Mouse (Mus musculus): Measurements from ENCODE around the gene Cltc. TPM values are rescaled to one million over a fixed set of nuclear protein-coding genes. Genes with fewer than 3 reads are reported as not detected.
A peak's percentile ranks its signal among the peaks of the same experiment; 100 is the strongest.

Cltc gene
- polyA plus RNA-seq, 1 experiment from 2014 or later, result 119 TPM

- 93% methylated on average over 4 of the region's 4 CpGs for WGBS
- Histone ChIP-seq H3K27ac (ENCODE audit: low read length) (no peak overlapping the region), H3K9me3 (replicated peaks; ENCODE audit: control insufficient read depth, low read length) (no peaks in the 10 kb centered on the region), H3K4me2 (ENCODE audit: low read depth, low read length) (no peak overlapping the region), H3K4me1 (ENCODE audit: control insufficient read depth, insufficient read depth, low read length) (no peaks in the 10 kb centered on the region), H3K36me3 (ENCODE audit: control insufficient read depth, insufficient read depth) (peaks cover 73% of the 10 kb centered on the region), H3K4me3 (ENCODE audit: low read length) (no peak overlapping the region), H3K9ac (ENCODE audit: low read length) (no peak overlapping the region), H3K27me3 (ENCODE audit: control insufficient read depth, insufficient read depth, low read length) (no peaks in the 10 kb centered on the region)
- no peak for ATAC-seq (replicated peaks; ENCODE audit: extremely low read depth, insufficient read depth, low FRiP score)
These were observed 56.2 kb downstream of the Cltc start for GRCm38 (mm10) chr11:86701151-86701550.

GRCm38 (mm10) chr11:86695461-86695860, 61.9 kb downstream of the Cltc start:
- Histone ChIP-seq H3K4me3 (ENCODE audit: low read length) (no peak overlapping the region), H3K4me2 (ENCODE audit: low read depth, low read length) (no peak overlapping the region), H3K27me3 (ENCODE audit: control insufficient read depth, insufficient read depth, low read length) (no peaks in the 10 kb centered on the region), H3K27ac (ENCODE audit: low read length) (no peak overlapping the region), H3K4me1 (ENCODE audit: control insufficient read depth, insufficient read depth, low read length) (no peaks in the 10 kb centered on the region), H3K9ac (ENCODE audit: low read length) (no peak overlapping the region), H3K9me3 (replicated peaks; ENCODE audit: control insufficient read depth, low read length) (no peaks in the 10 kb centered on the region), H3K36me3 (ENCODE audit: control insufficient read depth, insufficient read depth) (peaks cover 48% of the 10 kb centered on the region)
- WGBS, result 73% methylated on average over 4 of the region's 4 CpGs
- ATAC-seq (replicated peaks; ENCODE audit: extremely low read depth, insufficient read depth, low FRiP score), result no peak

- WGBS, result 85% methylated on average over 2 of the region's 2 CpGs
- no peak overlapping the region for H3K27ac ChIP-seq (ENCODE audit: low read length)
- no peak overlapping the region for H3K9ac ChIP-seq (ENCODE audit: low read length)
- no peaks in the 10 kb centered on the region for H3K9me3 ChIP-seq (replicated peaks; ENCODE audit: control insufficient read depth, low read length)
- H3K4me3 ChIP-seq (ENCODE audit: low read length), result no peak overlapping the region
- no peak overlapping the region for H3K4me2 ChIP-seq (ENCODE audit: low read depth, low read length)
- H3K36me3 ChIP-seq (ENCODE audit: control insufficient read depth, insufficient read depth), result peaks cover 34% of the 10 kb centered on the region
- no peak for ATAC-seq (replicated peaks; ENCODE audit: extremely low read depth, insufficient read depth, low FRiP score)
- no peaks in the 10 kb centered on the region for H3K27me3 ChIP-seq (ENCODE audit: control insufficient read depth, insufficient read depth, low read length)
- H3K4me1 ChIP-seq (ENCODE audit: control insufficient read depth, insufficient read depth, low read length), result no peaks in the 10 kb centered on the region
These were observed 64.8 kb downstream of the Cltc start for GRCm38 (mm10) chr11:86692546-86692945.

- Histone ChIP-seq H3K9me3 (replicated peaks; ENCODE audit: control insufficient read depth, low read length) (no peaks in the 10 kb centered on the region), H3K4me3 (ENCODE audit: low read length) (no peak overlapping the region), H3K27me3 (ENCODE audit: control insufficient read depth, insufficient read depth, low read length) (no peaks in the 10 kb centered on the region), H3K4me1 (ENCODE audit: control insufficient read depth, insufficient read depth, low read length) (no peaks in the 10 kb centered on the region), H3K27ac (ENCODE audit: low read length) (no peak overlapping the region), H3K4me2 (ENCODE audit: low read depth, low read length) (no peak overlapping the region), H3K36me3 (ENCODE audit: control insufficient read depth, insufficient read depth) (peaks cover 32% of the 10 kb centered on the region), H3K9ac (ENCODE audit: low read length) (no peak overlapping the region)
- 88% methylated on average over 2 of the region's 2 CpGs for WGBS
- ATAC-seq (replicated peaks; ENCODE audit: extremely low read depth, insufficient read depth, low FRiP score), result no peak
These were observed 65.4 kb downstream of the Cltc start for GRCm38 (mm10) chr11:86691956-86692355.

GRCm38 (mm10) chr11:86691482-86691881, 65.9 kb downstream of the Cltc start:
- peaks cover 28% of the 10 kb centered on the region for H3K36me3 ChIP-seq (ENCODE audit: control insufficient read depth, insufficient read depth)
- no peak overlapping the region for H3K9ac ChIP-seq (ENCODE audit: low read length)
- no peak overlapping the region for H3K4me2 ChIP-seq (ENCODE audit: low read depth, low read length)
- H3K4me1 ChIP-seq (ENCODE audit: control insufficient read depth, insufficient read depth, low read length), result no peaks in the 10 kb centered on the region
- no peak overlapping the region for H3K4me3 ChIP-seq (ENCODE audit: low read length)
- no peaks in the 10 kb centered on the region for H3K27me3 ChIP-seq (ENCODE audit: control insufficient read depth, insufficient read depth, low read length)
- H3K9me3 ChIP-seq (replicated peaks; ENCODE audit: control insufficient read depth, low read length), result no peaks in the 10 kb centered on the region
- WGBS, result 89% methylated on average over 3 of the region's 3 CpGs
- no peak for ATAC-seq (replicated peaks; ENCODE audit: extremely low read depth, insufficient read depth, low FRiP score)
- H3K27ac ChIP-seq (ENCODE audit: low read length), result no peak overlapping the region

GRCm38 (mm10) chr11:86690383-86690782, 67.0 kb downstream of the Cltc start:
- Histone ChIP-seq H3K36me3 (ENCODE audit: control insufficient read depth, insufficient read depth) (peaks cover 25% of the 10 kb centered on the region), H3K27ac (ENCODE audit: low read length) (no peak overlapping the region), H3K9ac (ENCODE audit: low read length) (no peak overlapping the region), H3K27me3 (ENCODE audit: control insufficient read depth, insufficient read depth, low read length) (no peaks in the 10 kb centered on the region), H3K4me3 (ENCODE audit: low read length) (no peak overlapping the region), H3K9me3 (replicated peaks; ENCODE audit: control insufficient read depth, low read length) (no peaks in the 10 kb centered on the region), H3K4me1 (ENCODE audit: control insufficient read depth, insufficient read depth, low read length) (peaks cover 5% of the 10 kb centered on the region), H3K4me2 (ENCODE audit: low read depth, low read length) (no peak overlapping the region)
- 96% methylated on average over 3 of the region's 3 CpGs for WGBS
- ATAC-seq (replicated peaks; ENCODE audit: extremely low read depth, insufficient read depth, low FRiP score), result no peak

- Histone ChIP-seq H3K27ac (ENCODE audit: low read length) (no peak overlapping the region), H3K4me3 (ENCODE audit: low read length) (no peak overlapping the region; the same call in 1 of the 2 replicates), H3K27me3 (ENCODE audit: control insufficient read depth, insufficient read depth, low read length) (no peaks in the 10 kb centered on the region), H3K4me2 (ENCODE audit: low read depth, low read length) (peak overlapping the region; percentile 88; the same call in 1 of the 2 replicates), H3K9me3 (replicated peaks; ENCODE audit: control insufficient read depth, low read length) (no peaks in the 10 kb centered on the region), H3K4me1 (ENCODE audit: control insufficient read depth, insufficient read depth, low read length) (peaks cover 27% of the 10 kb centered on the region), H3K9ac (ENCODE audit: low read length) (no peak overlapping the region), H3K36me3 (ENCODE audit: control insufficient read depth, insufficient read depth) (peaks cover 3% of the 10 kb centered on the region; the same call in 1 of the 2 replicates)
- WGBS, result 81% methylated on average over 1 of the region's 1 CpGs
- no peak for ATAC-seq (replicated peaks; ENCODE audit: extremely low read depth, insufficient read depth, low FRiP score)
These were observed 72.0 kb downstream of the Cltc start for GRCm38 (mm10) chr11:86685366-86685765.

- Histone ChIP-seq H3K4me2 (ENCODE audit: low read depth, low read length) (peak overlapping the region; percentile 88), H3K9ac (ENCODE audit: low read length) (peak overlapping the region; percentile 86), H3K27ac (ENCODE audit: low read length) (peak overlapping the region; percentile 89), H3K36me3 (ENCODE audit: control insufficient read depth, insufficient read depth) (peaks cover 2% of the 10 kb centered on the region; the same call in 1 of the 2 replicates), H3K4me1 (ENCODE audit: control insufficient read depth, insufficient read depth, low read length) (peaks cover 27% of the 10 kb centered on the region), H3K4me3 (ENCODE audit: low read length) (peak overlapping the region; percentile 84), H3K27me3 (ENCODE audit: control insufficient read depth, insufficient read depth, low read length) (no peaks in the 10 kb centered on the region), H3K9me3 (replicated peaks; ENCODE audit: control insufficient read depth, low read length) (no peaks in the 10 kb centered on the region)
- ATAC-seq (replicated peaks; ENCODE audit: extremely low read depth, insufficient read depth, low FRiP score), result no peak
- 6% methylated on average over 20 of the region's 20 CpGs for WGBS
These were observed 73.0 kb downstream of the Cltc start for GRCm38 (mm10) chr11:86684126-86685012.

GRCm38 (mm10) chr11:86683395-86684125, 73.8 kb downstream of the Cltc start, which contains the start of the genes Vmp1 and Ptrh2:
TSS of gene Vmp1 (minus strand) at chr11:86683836.
TSS of gene Ptrh2 (plus strand) at chr11:86683985.
- WGBS, result under 1% methylated on average over 56 of the region's 56 CpGs
- Histone ChIP-seq H3K9ac (ENCODE audit: low read length) (peak within 1 kb of the TSS; percentile 86), H3K4me1 (ENCODE audit: control insufficient read depth, insufficient read depth, low read length) (peaks cover 27% of the 10 kb centered on the region), H3K27ac (ENCODE audit: low read length) (peak within 1 kb of the TSS; percentile 89), H3K27me3 (ENCODE audit: control insufficient read depth, insufficient read depth, low read length) (no peaks in the 10 kb centered on the region), H3K9me3 (replicated peaks; ENCODE audit: control insufficient read depth, low read length) (no peaks in the 10 kb centered on the region), H3K4me2 (ENCODE audit: low read depth, low read length) (peak within 1 kb of the TSS; percentile 88), H3K4me3 (ENCODE audit: low read length) (peak within 1 kb of the TSS; percentile 84), H3K36me3 (ENCODE audit: control insufficient read depth, insufficient read depth) (peaks cover 2% of the 10 kb centered on the region; the same call in 1 of the 2 replicates)
- peak; percentile 90 for ATAC-seq (replicated peaks; ENCODE audit: extremely low read depth, insufficient read depth, low FRiP score)

Measured in heart, embryonic 16.5 days (tissue).